Mouse (Mus musculus) myocyte (in vitro differentiated cells): ENCODE results near the gene Asb13. TPM values are rescaled to one million over a fixed set of nuclear protein-coding genes. Genes with fewer than 3 reads are reported as not detected.

ENCODE experiments used
- H3K27me3 ChIP-seq: one replicate; pipeline ENCODE4 v1.6.1; 2011; ENCODE audit not compliant: control insufficient read depth, insufficient read depth, insufficient read length
- H3K36me3 ChIP-seq: one replicate; pipeline ENCODE4 v1.6.1; 2011; ENCODE audit not compliant: control insufficient read depth, insufficient read depth
- H3K4me2 ChIP-seq: one replicate; pipeline ENCODE4 v1.6.1; 2011; ENCODE audit warnings: low read depth, control low read depth
- H3K4me3 ChIP-seq: one replicate; pipeline ENCODE4 v1.5.1; 2011; ENCODE audit warnings: mild to moderate bottlenecking, control low read depth, moderate library complexity
- H3K79me2 ChIP-seq: one replicate; pipeline ENCODE4 v1.6.1; 2011; ENCODE audit not compliant: control insufficient read depth, insufficient read depth
- H3ac ChIP-seq: one replicate; pipeline ENCODE4 v1.6.1; 2011; ENCODE audit not compliant: control insufficient read depth, insufficient read length
- CEBPB ChIP-seq: IDR thresholded peaks from 2 replicates; pipeline ENCODE4 v1.6.1; 2011; ENCODE audit warnings: mild to moderate bottlenecking, moderate library complexity; ENCODE audit not compliant: poor library complexity, insufficient read depth, severe bottlenecking
- E2F4 ChIP-seq: IDR thresholded peaks from one replicate; pipeline ENCODE4 v1.6.1; 2011; ENCODE audit warnings: mild to moderate bottlenecking, control low read depth, moderate library complexity; ENCODE audit not compliant: insufficient read depth
- MAX ChIP-seq: IDR thresholded peaks from one replicate; pipeline ENCODE4 v1.6.1; 2011; ENCODE audit warnings: low read depth, mild to moderate bottlenecking, control low read depth
- MYOD1 ChIP-seq, 3 experiments: IDR thresholded peaks; one replicate each; pipeline ENCODE4 v1.6.1; 2011; ENCODE audit warnings: control low read depth in 2 of 3, low read depth in 2 of 3, mild to moderate bottlenecking in 2 of 3, moderate library complexity in 1 of 3; ENCODE audit not compliant: insufficient read length in 2 of 3, control insufficient read depth in 1 of 3
- MYOG ChIP-seq, 3 experiments: IDR thresholded peaks; one replicate each; pipeline ENCODE4 v1.6.1; 2011; ENCODE audit warnings: control low read depth in 2 of 3, low read depth in 2 of 3, mild to moderate bottlenecking in 2 of 3; ENCODE audit not compliant: insufficient read length in 2 of 3, control insufficient read depth in 1 of 3, insufficient read depth in 1 of 3
- POLR2A ChIP-seq: IDR thresholded peaks from one replicate; pipeline ENCODE4 v1.6.1; 2011; ENCODE audit warnings: low read depth, mild to moderate bottlenecking, control low read depth, moderate library complexity; ENCODE audit not compliant: insufficient read length
- POLR2AphosphoS2 ChIP-seq: IDR thresholded peaks from one replicate; pipeline ENCODE4 v1.6.1; 2011; ENCODE audit warnings: low read depth, control low read depth; ENCODE audit not compliant: insufficient read length
- REST ChIP-seq: IDR thresholded peaks from one replicate; pipeline ENCODE4 v1.6.1; 2011; ENCODE audit warnings: mild to moderate bottlenecking, control low read depth, moderate library complexity; ENCODE audit not compliant: insufficient read depth, insufficient read length
- SRF ChIP-seq: IDR thresholded peaks from one replicate; pipeline ENCODE4 v1.6.1; 2011; ENCODE audit warnings: low read depth; ENCODE audit not compliant: control insufficient read depth, insufficient read length
- TCF12 ChIP-seq: IDR thresholded peaks from one replicate; pipeline ENCODE4 v1.6.1; 2011; ENCODE audit warnings: mild to moderate bottlenecking, control low read depth; ENCODE audit not compliant: poor library complexity, insufficient read depth, severe bottlenecking
- TCF3 ChIP-seq: IDR thresholded peaks from one replicate; pipeline ENCODE4 v1.6.1; 2011; ENCODE audit warnings: low read depth, control low read depth; ENCODE audit not compliant: insufficient read length
- USF1 ChIP-seq: IDR thresholded peaks from one replicate; pipeline ENCODE4 v1.6.1; 2011; ENCODE audit warnings: low read depth, mild to moderate bottlenecking, control low read depth, moderate library complexity
- polyA plus RNA-seq: library from polyadenylated mRNA; unstranded; fragments of >200 nt; fragmentation: generic; extraction: Trizol; gene quantifications from one replicate; pipeline ENCODE4 v1.2.1, GENCODE M21; 2012; ENCODE audit warnings: missing spikeins

The Asb13 gene
- polyA plus RNA-seq, result 0.97 TPM

DNA sequence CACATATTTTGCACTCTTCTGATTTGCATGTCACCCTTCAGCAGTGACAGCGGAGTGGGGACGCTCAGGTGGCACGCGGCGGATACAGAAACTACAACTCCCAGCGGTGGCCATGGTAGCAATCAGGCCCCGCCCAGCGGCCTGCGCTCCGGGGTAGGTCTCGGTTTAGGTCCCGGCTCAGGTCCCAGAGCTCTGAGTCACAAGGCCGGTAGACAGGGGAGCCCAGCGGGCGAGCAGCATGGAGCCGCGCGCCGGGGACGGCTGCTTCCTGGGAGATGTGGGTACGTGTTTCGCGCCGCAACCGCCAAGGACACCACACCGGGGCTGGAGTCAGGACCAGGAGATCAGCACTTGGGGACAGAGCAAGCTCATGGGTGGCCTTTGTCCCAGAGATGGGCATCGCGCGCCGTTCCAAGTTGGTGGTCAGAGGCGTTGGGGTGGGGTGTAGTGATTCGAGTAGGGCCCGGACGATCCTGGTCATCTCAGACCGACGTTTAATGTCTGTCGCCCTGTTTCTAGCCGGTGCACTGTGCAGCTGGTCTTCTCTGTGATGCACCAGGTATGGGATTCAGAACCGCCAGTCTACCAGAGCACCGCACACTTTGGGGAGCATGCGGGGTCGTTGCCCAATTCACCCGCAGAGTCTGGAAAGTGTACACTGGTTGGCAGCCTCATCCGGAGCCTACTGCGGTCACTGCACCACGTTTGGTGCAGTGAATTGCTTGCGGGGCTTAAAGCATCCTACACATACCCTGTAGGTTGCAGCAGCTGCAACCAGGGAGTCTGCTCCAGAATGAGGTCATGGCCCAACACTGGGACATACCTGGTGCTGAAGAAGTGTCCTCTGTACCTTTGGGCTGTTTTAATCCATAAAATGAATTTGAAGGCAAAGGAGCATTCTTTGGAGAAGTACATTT, at the start of gene Asb13:
Gene Asb13, plus strand, starts transcription at position 138 of the 917 bp plus-strand sequence.
- no peaks in the 10 kb centered on the region for H3K27me3 ChIP-seq
- no peaks in the 10 kb centered on the region for H3K36me3 ChIP-seq
- H3K4me3 ChIP-seq, result peak within 1 kb of the TSS; percentile 30
- H3K79me2 ChIP-seq, result no peaks in the 10 kb centered on the region
- H3ac ChIP-seq, result no peak within 1 kb of the TSS
- no peak for TF ChIP-seq REST
- TF ChIP-seq MYOD1 (IDR thresholded peaks at IDR 0.05; ENCODE audit: control insufficient read depth in 1 of 3, insufficient read length in 2 of 3, low read depth in 2 of 3), result no peak
- TF ChIP-seq CEBPB, result no peak
- no peak for TF ChIP-seq E2F4
- TF ChIP-seq POLR2A, result peak; percentile 61
- H3K4me2 ChIP-seq, result peak within 1 kb of the TSS; percentile 77

DNA sequence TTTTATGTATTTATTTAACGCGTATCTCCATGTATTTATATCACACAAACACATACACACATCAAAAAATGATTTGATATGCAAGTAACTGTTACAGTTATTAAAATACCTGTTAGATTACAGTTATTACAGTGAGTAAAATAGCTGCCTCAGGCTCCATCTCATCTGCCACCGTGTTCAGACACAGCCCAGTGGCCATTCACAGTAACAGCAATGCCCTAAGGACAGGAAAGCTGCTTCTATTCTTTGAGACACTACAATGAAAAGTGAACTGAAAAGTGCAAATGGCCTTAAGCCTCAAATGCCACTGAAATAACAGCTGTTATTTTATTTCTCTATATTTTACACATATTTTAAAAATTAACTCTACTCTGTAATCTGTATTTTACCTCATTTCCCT, 43.0 kb upstream of the Asb13 start:
- Histone ChIP-seq H3ac (no peak overlapping the region), H3K4me2 (no peak overlapping the region), H3K36me3 (peaks cover 48% of the 10 kb centered on the region), H3K79me2 (no peaks in the 10 kb centered on the region), H3K27me3 (no peaks in the 10 kb centered on the region), H3K4me3 (no peak overlapping the region)
- TF ChIP-seq POLR2A (no peak), CEBPB (no peak), MAX (no peak), MYOG (IDR thresholded peaks at IDR 0.05; ENCODE audit: control insufficient read depth in 1 of 3, insufficient read depth in 1 of 3, insufficient read length in 2 of 3, low read depth in 2 of 3) (no peak), MYOD1 (IDR thresholded peaks at IDR 0.05; ENCODE audit: control insufficient read depth in 1 of 3, insufficient read length in 2 of 3, low read depth in 2 of 3) (no peak), REST (no peak), POLR2AphosphoS2 (no peak), TCF12 (no peak), TCF3 (no peak), SRF (no peak)

- no peaks in the 10 kb centered on the region for H3K79me2 ChIP-seq
- H3K36me3 ChIP-seq, result peaks cover 46% of the 10 kb centered on the region
Measured at GRCm38 (mm10) chr13:3594311-3594710, 39.5 kb upstream of the Asb13 start.

DNA sequence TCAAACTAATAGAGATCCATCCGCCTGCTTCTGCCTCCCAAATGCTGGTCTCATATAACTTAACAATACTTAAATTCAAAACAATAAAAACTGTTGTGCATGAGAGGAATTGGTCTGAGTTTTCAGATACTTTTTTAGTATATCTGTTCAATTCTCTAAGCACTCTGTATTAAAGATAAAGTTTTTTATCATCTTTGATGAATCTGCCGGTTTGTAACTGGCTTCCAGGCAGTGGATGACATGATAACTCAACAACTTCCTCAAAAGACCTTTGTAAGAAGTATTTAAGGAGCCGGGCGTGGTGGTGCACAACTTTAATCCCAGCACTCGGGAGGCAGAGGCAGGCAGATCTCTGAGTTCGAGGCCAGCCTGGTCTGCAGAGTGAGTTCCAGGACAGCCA, 37.6 kb upstream of the Asb13 start:
- H3K4me2 ChIP-seq, result no peak overlapping the region
- no peaks in the 10 kb centered on the region for H3K79me2 ChIP-seq
- H3K27me3 ChIP-seq, result no peaks in the 10 kb centered on the region
- TF ChIP-seq SRF, result no peak
- no peak for TF ChIP-seq CEBPB
- TF ChIP-seq MAX, result no peak
- TF ChIP-seq POLR2A, result no peak
- H3K36me3 ChIP-seq, result peaks cover 45% of the 10 kb centered on the region
- H3K4me3 ChIP-seq, result no peak overlapping the region
- H3ac ChIP-seq, result no peak overlapping the region

More at GRCm38 (mm10) chr13:3594311-3594710, 39.5 kb upstream of the Asb13 start:
- TF ChIP-seq E2F4 (no peak), SRF (no peak), USF1 (no peak), CEBPB (no peak), MAX (no peak), TCF12 (no peak), REST (no peak), MYOG (IDR thresholded peaks at IDR 0.05; ENCODE audit: control insufficient read depth in 1 of 3, insufficient read depth in 1 of 3, insufficient read length in 2 of 3, low read depth in 2 of 3) (no peak), MYOD1 (IDR thresholded peaks at IDR 0.05; ENCODE audit: control insufficient read depth in 1 of 3, insufficient read length in 2 of 3, low read depth in 2 of 3) (no peak), POLR2AphosphoS2 (no peak), POLR2A (no peak)
- no peak overlapping the region for H3K4me3 ChIP-seq
- no peak overlapping the region for H3K4me2 ChIP-seq
- no peaks in the 10 kb centered on the region for H3K27me3 ChIP-seq
- H3ac ChIP-seq, result no peak overlapping the region

DNA sequence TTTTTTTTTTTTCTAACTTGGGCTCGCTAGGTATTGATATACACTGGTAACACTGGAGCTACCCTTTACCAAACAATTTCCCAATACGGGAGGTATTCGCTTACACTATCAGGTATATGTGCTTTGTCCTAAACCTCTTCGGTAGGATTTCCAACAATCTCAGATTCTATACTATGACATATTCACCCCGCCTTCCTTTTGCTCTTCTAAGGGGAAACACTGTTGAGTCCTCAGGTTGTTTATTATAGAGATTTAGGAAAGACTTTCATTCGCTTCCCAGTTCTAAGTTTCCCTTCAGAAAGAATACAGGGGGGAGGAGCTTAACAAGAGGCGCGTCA, 24.1 kb upstream of the Asb13 start:
- TF ChIP-seq SRF (no peak), POLR2A (no peak), REST (no peak), E2F4 (no peak), MYOD1 (IDR thresholded peaks at IDR 0.05; ENCODE audit: control insufficient read depth in 1 of 3, insufficient read length in 2 of 3, low read depth in 2 of 3) (no peak), MYOG (IDR thresholded peaks at IDR 0.05; ENCODE audit: control insufficient read depth in 1 of 3, insufficient read depth in 1 of 3, insufficient read length in 2 of 3, low read depth in 2 of 3) (no peak), POLR2AphosphoS2 (no peak), TCF12 (no peak), MAX (no peak), USF1 (no peak), TCF3 (no peak), CEBPB (no peak)
- Histone ChIP-seq H3K27me3 (no peaks in the 10 kb centered on the region), H3K36me3 (no peaks in the 10 kb centered on the region), H3K4me2 (peak overlapping the region; percentile 95), H3ac (peak overlapping the region; percentile 11), H3K79me2 (peaks cover 54% of the 10 kb centered on the region), H3K4me3 (peak overlapping the region; percentile 96)
